Mouse (Mus musculus): ENCODE measurements around the gene Acsbg2. TPM values are rescaled to one million over a fixed set of nuclear protein-coding genes. Genes with fewer than 3 reads are reported as not detected.
"Not testable (repeated sequence)": the region's sequence is repeated elsewhere in the genome, so short reads cannot be mapped to it uniquely, and the experiment has no call there.

The Acsbg2 gene
- total RNA-seq (2014; fragmentation: Nextera tagmentation) (not detected in 2 replicates), total RNA-seq (2017) (0.11 TPM in 1 of 2 replicates, not detected in the other), polyA plus RNA-seq (2012) (not detected in 2 replicates)

GRCm38 (mm10) chr17:56874237-56874636 lies at the start of gene Acsbg2:
TSS of gene Acsbg2 (minus strand) at chr17:56874447.
- peaks cover 15% of the 10 kb centered on the region for H3K27me3 ChIP-seq (ENCODE audit: insufficient read depth, low read length)
- no peak for ATAC-seq (ENCODE audit: extremely low read depth, insufficient number of reproducible peaks, low FRiP score, poor library complexity, severe bottlenecking)
- H3K9me3 ChIP-seq (replicated peaks), result no peaks in the 10 kb centered on the region
- TF ChIP-seq GATA2 (IDR thresholded peaks at IDR 0.05; ENCODE audit: borderline replicate concordance, low read depth, low read length) (no peak), POLR2AphosphoS5 (IDR thresholded peaks at IDR 0.05; ENCODE audit: insufficient replicate concordance, low read depth, low read length) (no peak), GATA1 (IDR thresholded peaks at IDR 0.05; ENCODE audit: borderline replicate concordance, low read length) (no peak), TAL1 (conservative IDR thresholded peaks at IDR 0.05; ENCODE audit: low read depth, low read length) (no peak), CTCF (IDR thresholded peaks at IDR 0.05; ENCODE audit: low read depth, low read length) (no peak)
- no peak within 1 kb of the TSS for H3K4me3 ChIP-seq (ENCODE audit: low read depth, low read length)
- peaks cover 57% of the 10 kb centered on the region for H3K4me1 ChIP-seq (ENCODE audit: insufficient read depth, low read depth, low read length)
- no peaks in the 10 kb centered on the region for H3K36me3 ChIP-seq (replicated peaks)
- no peak for DNase-seq (ENCODE audit: low spot score)

GRCm38 (mm10) chr17:56919725-56920124 lies 45.5 kb upstream of the Acsbg2 start:
- TF ChIP-seq POLR2AphosphoS5 (IDR thresholded peaks at IDR 0.05; ENCODE audit: insufficient replicate concordance, low read depth, low read length) (no peak), TAL1 (conservative IDR thresholded peaks at IDR 0.05; ENCODE audit: low read depth, low read length) (no peak), GATA2 (IDR thresholded peaks at IDR 0.05; ENCODE audit: borderline replicate concordance, low read depth, low read length) (no peak), CTCF (IDR thresholded peaks at IDR 0.05; ENCODE audit: low read depth, low read length) (no peak), GATA1 (IDR thresholded peaks at IDR 0.05; ENCODE audit: borderline replicate concordance, low read length) (no peak)
- ATAC-seq (ENCODE audit: extremely low read depth, insufficient number of reproducible peaks, low FRiP score, poor library complexity, severe bottlenecking) (no peak), DNase-seq (ENCODE audit: low spot score) (no peak)
- Histone ChIP-seq H3K4me3 (ENCODE audit: low read depth, low read length) (no peak overlapping the region), H3K9me3 (replicated peaks) (no peaks in the 10 kb centered on the region), H3K36me3 (replicated peaks) (peaks cover 76% of the 10 kb centered on the region), H3K27me3 (ENCODE audit: insufficient read depth, low read length) (no peaks in the 10 kb centered on the region), H3K4me1 (ENCODE audit: insufficient read depth, low read depth, low read length) (0 out of 2 replicates have a peak, but pooled peaks cover 2% of the 10 kb centered on the region)

- Histone ChIP-seq H3K4me1 (ENCODE audit: insufficient read depth, low read depth, low read length) (peaks cover 10% of the 10 kb centered on the region; the same call in 1 of the 2 replicates), H3K36me3 (replicated peaks) (peaks cover 82% of the 10 kb centered on the region), H3K9me3 (replicated peaks) (no peaks in the 10 kb centered on the region), H3K4me3 (ENCODE audit: low read depth, low read length) (no peak overlapping the region), H3K27me3 (ENCODE audit: insufficient read depth, low read length) (no peaks in the 10 kb centered on the region)
- no peak for TF ChIP-seq POLR2AphosphoS5 (IDR thresholded peaks at IDR 0.05; ENCODE audit: insufficient replicate concordance, low read depth, low read length)
- TF ChIP-seq GATA2 (IDR thresholded peaks at IDR 0.05; ENCODE audit: borderline replicate concordance, low read depth, low read length), result no peak
- no peak for TF ChIP-seq GATA1 (IDR thresholded peaks at IDR 0.05; ENCODE audit: borderline replicate concordance, low read length)
- no peak for TF ChIP-seq CTCF (IDR thresholded peaks at IDR 0.05; ENCODE audit: low read depth, low read length)
- TF ChIP-seq TAL1 (conservative IDR thresholded peaks at IDR 0.05; ENCODE audit: low read depth, low read length), result no peak
- no peak for ATAC-seq (ENCODE audit: extremely low read depth, insufficient number of reproducible peaks, low FRiP score, poor library complexity, severe bottlenecking)
- no peak for DNase-seq (ENCODE audit: low spot score)
Observed at GRCm38 (mm10) chr17:56917166-56917565, 42.9 kb upstream of the Acsbg2 start.

- Histone ChIP-seq H3K4me3 (ENCODE audit: low read depth, low read length) (no peak overlapping the region), H3K36me3 (replicated peaks) (peaks cover 78% of the 10 kb centered on the region), H3K9me3 (replicated peaks) (no peaks in the 10 kb centered on the region), H3K4me1 (ENCODE audit: insufficient read depth, low read depth, low read length) (peaks cover 8% of the 10 kb centered on the region; the same call in 1 of the 2 replicates), H3K27me3 (ENCODE audit: insufficient read depth, low read length) (no peaks in the 10 kb centered on the region)
- TF ChIP-seq TAL1 (conservative IDR thresholded peaks at IDR 0.05; ENCODE audit: low read depth, low read length) (no peak), GATA1 (IDR thresholded peaks at IDR 0.05; ENCODE audit: borderline replicate concordance, low read length) (no peak), CTCF (IDR thresholded peaks at IDR 0.05; ENCODE audit: low read depth, low read length) (no peak), POLR2AphosphoS5 (IDR thresholded peaks at IDR 0.05; ENCODE audit: insufficient replicate concordance, low read depth, low read length) (no peak), GATA2 (IDR thresholded peaks at IDR 0.05; ENCODE audit: borderline replicate concordance, low read depth, low read length) (no peak)
- ATAC-seq (ENCODE audit: extremely low read depth, insufficient number of reproducible peaks, low FRiP score, poor library complexity, severe bottlenecking), result no peak
- no peak for DNase-seq (ENCODE audit: low spot score)
Observed at GRCm38 (mm10) chr17:56913444-56913843, 39.2 kb upstream of the Acsbg2 start.

- Histone ChIP-seq H3K36me3 (replicated peaks) (peaks cover 80% of the 10 kb centered on the region), H3K27me3 (ENCODE audit: insufficient read depth, low read length) (no peaks in the 10 kb centered on the region), H3K9me3 (replicated peaks) (no peaks in the 10 kb centered on the region), H3K4me3 (ENCODE audit: low read depth, low read length) (no peak overlapping the region), H3K4me1 (ENCODE audit: insufficient read depth, low read depth, low read length) (peaks cover 8% of the 10 kb centered on the region; the same call in 1 of the 2 replicates)
- TF ChIP-seq GATA1 (IDR thresholded peaks at IDR 0.05; ENCODE audit: borderline replicate concordance, low read length), result no peak
- no peak for DNase-seq (ENCODE audit: low spot score)
- no peak for ATAC-seq (ENCODE audit: extremely low read depth, insufficient number of reproducible peaks, low FRiP score, poor library complexity, severe bottlenecking)
Observed at GRCm38 (mm10) chr17:56913023-56913422, 38.8 kb upstream of the Acsbg2 start.

- not testable (repeated sequence) for H3K27me3 ChIP-seq (ENCODE audit: insufficient read depth, low read length); ATAC-seq (ENCODE audit: extremely low read depth, insufficient number of reproducible peaks, low FRiP score, poor library complexity, severe bottlenecking); H3K4me3 ChIP-seq (ENCODE audit: low read depth, low read length); H3K9me3 ChIP-seq (replicated peaks); DNase-seq (ENCODE audit: low spot score)
- H3K36me3 ChIP-seq (replicated peaks), result peaks cover 84% of the 10 kb centered on the region
- peaks cover 27% of the 10 kb centered on the region for H3K4me1 ChIP-seq (ENCODE audit: insufficient read depth, low read depth, low read length)
Observed at GRCm38 (mm10) chr17:56909764-56910163, 35.5 kb upstream of the Acsbg2 start.

GRCm38 (mm10) chr17:56907887-56908286 lies 33.6 kb upstream of the Acsbg2 start:
- no peak for TF ChIP-seq CTCF (IDR thresholded peaks at IDR 0.05; ENCODE audit: low read depth, low read length)
- TF ChIP-seq TAL1 (conservative IDR thresholded peaks at IDR 0.05; ENCODE audit: low read depth, low read length), result no peak
- TF ChIP-seq GATA1 (IDR thresholded peaks at IDR 0.05; ENCODE audit: borderline replicate concordance, low read length), result no peak
- no peaks in the 10 kb centered on the region for H3K27me3 ChIP-seq (ENCODE audit: insufficient read depth, low read length)
- peaks cover 20% of the 10 kb centered on the region for H3K4me1 ChIP-seq (ENCODE audit: insufficient read depth, low read depth, low read length)
- ATAC-seq (ENCODE audit: extremely low read depth, insufficient number of reproducible peaks, low FRiP score, poor library complexity, severe bottlenecking), result no peak
- H3K9me3 ChIP-seq (replicated peaks), result no peaks in the 10 kb centered on the region
- H3K4me3 ChIP-seq (ENCODE audit: low read depth, low read length), result no peak overlapping the region
- H3K36me3 ChIP-seq (replicated peaks), result peaks cover 86% of the 10 kb centered on the region
- no peak for DNase-seq (ENCODE audit: low spot score)

Data from G1E (cell line).